Mouse (Mus musculus): Measurements from ENCODE around the gene Tunar. TPM values are rescaled to one million over a fixed set of nuclear protein-coding genes. Genes with fewer than 3 reads are reported as not detected.

Gene Tunar
- total RNA-seq, 2 experiments from 2014 or later, result 11.1 to 12.1 TPM

GRCm38 (mm10) chr12:105382733-105383132 is 49.1 kb downstream of the Tunar start:
- intact Hi-C loops (cut with DNase I), result no loop called here
- no peak for DNase-seq (ENCODE audit: low spot score in 2 of 2)

GRCm38 (mm10) chr12:105394671-105395070 is 61.0 kb downstream of the Tunar start:
- intact Hi-C loops (cut with DNase I), result no loop called here
- no peak for DNase-seq (ENCODE audit: low spot score in 2 of 2)

GRCm38 (mm10) chr12:105398172-105398571 is 64.5 kb downstream of the Tunar start:
- peak in 1 of 2 experiments; percentile 47 for DNase-seq (ENCODE audit: low spot score in 2 of 2)
- intact Hi-C loops (cut with DNase I), result no loop called here

GRCm38 (mm10) chr12:105403742-105404141 is 70.1 kb downstream of the Tunar start:
- peak in 1 of 2 experiments; percentile 62 for DNase-seq (ENCODE audit: low spot score in 2 of 2)
- intact Hi-C loops (cut with DNase I), result no loop called here

GRCm38 (mm10) chr12:105406008-105406407 is 72.3 kb downstream of the Tunar start:
- intact Hi-C loops (cut with DNase I), result no loop called here
- DNase-seq (ENCODE audit: low spot score in 2 of 2), result no peak

- no peak for DNase-seq (ENCODE audit: low spot score in 2 of 2)
- intact Hi-C loops (cut with DNase I), result no loop called here
These were observed 80.2 kb downstream of the Tunar start for GRCm38 (mm10) chr12:105413909-105414308.

- no peak for DNase-seq (ENCODE audit: low spot score in 2 of 2)
- intact Hi-C loops (cut with DNase I), result no loop called here
These were observed 86.8 kb downstream of the Tunar start for GRCm38 (mm10) chr12:105420476-105420875.

- DNase-seq (ENCODE audit: low spot score in 2 of 2), result peak in 1 of 2 experiments; percentile 44
- intact Hi-C loops (cut with DNase I), result loop anchor here (2.0 to 5.0 kb wide), 2 partner anchors 352 to 474 kb away; no protein-coding TSS in a partner anchor
These were observed 92.9 kb downstream of the Tunar start for GRCm38 (mm10) chr12:105426541-105426940.

- intact Hi-C loops (cut with DNase I), result loop anchor here (1.0 to 5.0 kb wide), 3 partner anchors 352 to 475 kb away; no protein-coding TSS in a partner anchor
- DNase-seq (ENCODE audit: low spot score in 2 of 2), result peak; percentile 77 to 87
These were observed 93.5 kb downstream of the Tunar start for GRCm38 (mm10) chr12:105427039-105427757.

- DNase-seq (ENCODE audit: low spot score in 2 of 2), result no peak
- intact Hi-C loops (cut with DNase I), result loop anchor here (2.0 to 5.0 kb wide), 3 partner anchors 51 to 180 kb away; no protein-coding TSS in a partner anchor
These were observed 98.2 kb downstream of the Tunar start for GRCm38 (mm10) chr12:105431872-105432271.

GRCm38 (mm10) chr12:105432807-105433206 is 99.1 kb downstream of the Tunar start:
- DNase-seq (ENCODE audit: low spot score in 2 of 2), result no peak
- intact Hi-C loops (cut with DNase I), result loop anchor here (2.0 to 5.0 kb wide), 3 partner anchors 50 to 179 kb away; no protein-coding TSS in a partner anchor

Other genes starting within 250 kb of the Tunar start
- not detected for gene Tcl1b2, start 187.9 kb upstream of the Tunar start, total RNA-seq (2021)
- not detected for gene Tcl1b1, start 174.2 kb upstream of the Tunar start, total RNA-seq (2021)
- gene Tcl1b5, start 157.5 kb upstream of the Tunar start, total RNA-seq (2021), result not detected
- gene Tcl1b3, start 142.8 kb upstream of the Tunar start, total RNA-seq (2021), result not detected
- not detected for gene Tcl1b4, start 131.9 kb upstream of the Tunar start, total RNA-seq (2021)
- gene Tcl1, start 111.1 kb upstream of the Tunar start, total RNA-seq (2021), result not detected
- 10 to 100 TPM; 96.6 to 99.5 TPM for gene D430019H16Rik, start 120.0 kb downstream of the Tunar start, total RNA-seq (2021)
- gene Bdkrb2, start 229.4 kb downstream of the Tunar start, total RNA-seq (2021), result under 1 TPM; 0.21 to 0.41 TPM